Mouse (Mus musculus): Measurements from ENCODE around the gene Chrna1. TPM values are rescaled to one million over a fixed set of nuclear protein-coding genes. Genes with fewer than 3 reads are reported as not detected.

The Chrna1 gene
- polyA plus RNA-seq, 1 experiment from 2014 or later: 0.24 TPM

DNA sequence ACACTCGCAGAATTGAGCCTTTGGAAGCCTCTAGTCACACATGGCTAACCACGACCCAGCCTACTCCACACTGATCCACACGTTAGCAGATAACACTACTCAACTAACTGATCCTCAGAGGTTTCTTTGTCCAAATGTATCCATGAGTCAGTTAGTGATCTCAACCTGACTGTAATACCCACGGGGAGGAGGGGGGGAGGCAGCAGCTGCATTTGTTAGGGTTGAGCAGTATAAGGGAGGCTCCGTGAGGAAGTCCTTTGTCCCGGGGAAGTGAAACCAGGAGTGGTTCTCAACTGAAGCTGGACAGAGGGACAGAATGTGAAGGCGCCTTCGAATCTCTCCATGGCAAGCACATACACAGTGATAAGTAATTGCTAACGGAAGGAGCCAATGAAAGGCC, 53.4 kb downstream of the Chrna1 start:
- no peak overlapping the region for H3K27ac ChIP-seq (ENCODE audit: low read length)
- H3K4me1 ChIP-seq (ENCODE audit: control insufficient read depth, insufficient read depth, low read length): peaks cover 11% of the 10 kb centered on the region
- 77% methylated on average over 9 of the region's 9 CpGs for WGBS
- H3K4me2 ChIP-seq (ENCODE audit: low read length): no peak overlapping the region
- H3K9me3 ChIP-seq (replicated peaks; ENCODE audit: control insufficient read depth, low read length, poor library complexity, severe bottlenecking): no peaks in the 10 kb centered on the region
- peaks cover 6% of the 10 kb centered on the region; the same call in 1 of the 2 replicates for H3K27me3 ChIP-seq (ENCODE audit: control insufficient read depth, insufficient read depth, low read depth, low read length)
- H3K36me3 ChIP-seq (ENCODE audit: control insufficient read depth, insufficient read depth, low read length): no peaks in the 10 kb centered on the region
- no peak for ATAC-seq
- H3K9ac ChIP-seq (ENCODE audit: low read depth, low read length): no peak overlapping the region
- no peak overlapping the region for H3K4me3 ChIP-seq (ENCODE audit: low read depth, low read length)

- 0 out of 2 replicates have a peak, but pooled peaks cover 3% of the 10 kb centered on the region for H3K27me3 ChIP-seq (ENCODE audit: control insufficient read depth, insufficient read depth, low read depth, low read length)
- H3K27ac ChIP-seq (ENCODE audit: low read length): no peak overlapping the region
- H3K36me3 ChIP-seq (ENCODE audit: control insufficient read depth, insufficient read depth, low read length): no peaks in the 10 kb centered on the region
- H3K9me3 ChIP-seq (replicated peaks; ENCODE audit: control insufficient read depth, low read length, poor library complexity, severe bottlenecking): no peaks in the 10 kb centered on the region
- 72% methylated on average over 8 of the region's 8 CpGs for WGBS
- no peak overlapping the region for H3K4me3 ChIP-seq (ENCODE audit: low read depth, low read length)
- H3K4me2 ChIP-seq (ENCODE audit: low read length): no peak overlapping the region
- H3K4me1 ChIP-seq (ENCODE audit: control insufficient read depth, insufficient read depth, low read length): no peaks in the 10 kb centered on the region
- H3K9ac ChIP-seq (ENCODE audit: low read depth, low read length): no peak overlapping the region
- no peak for ATAC-seq
Measured at GRCm38 (mm10) chr2:73522891-73523290, 57.2 kb downstream of the Chrna1 start.

GRCm38 (mm10) chr2:73522336-73522735, 57.8 kb downstream of the Chrna1 start:
- Histone ChIP-seq H3K9me3 (replicated peaks; ENCODE audit: control insufficient read depth, low read length, poor library complexity, severe bottlenecking) (no peaks in the 10 kb centered on the region), H3K9ac (ENCODE audit: low read depth, low read length) (no peak overlapping the region), H3K36me3 (ENCODE audit: control insufficient read depth, insufficient read depth, low read length) (no peaks in the 10 kb centered on the region), H3K4me1 (ENCODE audit: control insufficient read depth, insufficient read depth, low read length) (no peaks in the 10 kb centered on the region), H3K4me3 (ENCODE audit: low read depth, low read length) (no peak overlapping the region), H3K4me2 (ENCODE audit: low read length) (no peak overlapping the region), H3K27me3 (ENCODE audit: control insufficient read depth, insufficient read depth, low read depth, low read length) (0 out of 2 replicates have a peak, but pooled peaks cover 3% of the 10 kb centered on the region), H3K27ac (ENCODE audit: low read length) (no peak overlapping the region)
- ATAC-seq: no peak
- 74% methylated on average over 6 of the region's 6 CpGs for WGBS

DNA sequence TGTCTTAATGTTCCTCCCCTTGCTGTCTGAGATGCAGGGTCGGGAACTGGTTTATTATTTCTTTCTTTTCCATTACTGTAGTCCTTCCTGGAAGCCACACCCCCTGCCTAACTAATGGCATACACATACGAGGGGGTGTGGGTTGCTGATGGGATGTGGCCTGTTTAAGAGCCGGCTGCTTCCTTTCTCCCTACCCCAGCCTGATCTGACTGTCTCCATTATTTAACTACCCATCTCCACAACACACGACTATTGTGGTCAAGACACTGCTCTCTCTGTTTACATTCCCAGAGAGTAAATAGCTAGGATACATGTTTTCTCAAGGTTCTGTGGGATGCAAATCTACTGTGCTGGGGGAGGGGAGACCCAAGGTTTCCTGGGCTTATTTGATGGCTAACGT, 58.4 kb downstream of the Chrna1 start:
- ATAC-seq: no peak
- Histone ChIP-seq H3K4me3 (ENCODE audit: low read depth, low read length) (no peak overlapping the region), H3K4me2 (ENCODE audit: low read length) (no peak overlapping the region), H3K27me3 (ENCODE audit: control insufficient read depth, insufficient read depth, low read depth, low read length) (no peaks in the 10 kb centered on the region), H3K9ac (ENCODE audit: low read depth, low read length) (no peak overlapping the region), H3K4me1 (ENCODE audit: control insufficient read depth, insufficient read depth, low read length) (no peaks in the 10 kb centered on the region), H3K36me3 (ENCODE audit: control insufficient read depth, insufficient read depth, low read length) (no peaks in the 10 kb centered on the region), H3K27ac (ENCODE audit: low read length) (no peak overlapping the region), H3K9me3 (replicated peaks; ENCODE audit: control insufficient read depth, low read length, poor library complexity, severe bottlenecking) (no peaks in the 10 kb centered on the region)
- WGBS: 41% methylated on average over 5 of the region's 5 CpGs

DNA sequence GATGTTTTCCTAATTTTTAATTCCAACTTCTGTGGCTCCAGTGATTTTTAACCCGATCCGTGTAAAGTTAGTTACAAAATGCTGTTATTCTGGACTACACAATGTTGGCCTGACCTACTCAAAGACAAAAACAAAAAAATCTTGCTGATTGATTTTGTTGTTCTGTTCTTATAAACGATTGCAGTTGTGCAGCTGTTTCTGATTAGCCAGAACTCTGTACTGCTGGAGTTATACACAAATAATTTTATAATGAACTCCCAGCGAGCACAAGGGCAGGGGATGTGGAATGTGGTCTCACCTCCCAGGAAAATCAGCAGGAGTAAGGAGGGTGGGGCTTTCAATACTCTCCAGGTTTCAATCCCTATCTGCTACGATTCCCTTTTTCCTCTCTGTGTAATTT, 61.2 kb downstream of the Chrna1 start:
- WGBS: 87% methylated on average over 5 of the region's 5 CpGs
- no peak overlapping the region for H3K9ac ChIP-seq (ENCODE audit: low read depth, low read length)
- H3K36me3 ChIP-seq (ENCODE audit: control insufficient read depth, insufficient read depth, low read length): no peaks in the 10 kb centered on the region
- H3K4me2 ChIP-seq (ENCODE audit: low read length): no peak overlapping the region
- H3K4me3 ChIP-seq (ENCODE audit: low read depth, low read length): no peak overlapping the region
- H3K4me1 ChIP-seq (ENCODE audit: control insufficient read depth, insufficient read depth, low read length): no peaks in the 10 kb centered on the region
- H3K27ac ChIP-seq (ENCODE audit: low read length): no peak overlapping the region
- no peaks in the 10 kb centered on the region for H3K27me3 ChIP-seq (ENCODE audit: control insufficient read depth, insufficient read depth, low read depth, low read length)
- no peak for ATAC-seq
- no peaks in the 10 kb centered on the region for H3K9me3 ChIP-seq (replicated peaks; ENCODE audit: control insufficient read depth, low read length, poor library complexity, severe bottlenecking)

DNA sequence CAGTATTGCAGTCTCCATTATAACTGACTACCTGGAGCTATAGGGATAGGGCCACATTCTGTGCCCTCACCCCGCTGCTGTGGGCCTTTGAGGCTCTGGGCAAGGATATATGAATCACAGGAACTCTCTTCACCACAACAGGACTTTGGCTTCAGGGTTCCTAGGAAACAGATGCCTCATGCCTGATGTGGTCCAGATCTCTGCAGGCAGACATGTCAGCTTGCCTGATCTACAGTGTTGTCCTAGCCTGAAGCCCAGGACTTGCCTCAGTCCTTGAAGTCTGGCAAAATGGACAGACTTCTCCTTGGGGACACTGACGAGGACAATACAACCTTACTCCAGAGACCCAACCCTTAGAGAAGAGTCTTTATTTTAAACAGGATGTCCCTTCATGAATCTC, 61.8 kb downstream of the Chrna1 start:
- 90% methylated on average over 2 of the region's 2 CpGs for WGBS
- Histone ChIP-seq H3K4me3 (ENCODE audit: low read depth, low read length) (no peak overlapping the region), H3K36me3 (ENCODE audit: control insufficient read depth, insufficient read depth, low read length) (no peaks in the 10 kb centered on the region), H3K27ac (ENCODE audit: low read length) (no peak overlapping the region), H3K9me3 (replicated peaks; ENCODE audit: control insufficient read depth, low read length, poor library complexity, severe bottlenecking) (no peaks in the 10 kb centered on the region), H3K27me3 (ENCODE audit: control insufficient read depth, insufficient read depth, low read depth, low read length) (no peaks in the 10 kb centered on the region), H3K9ac (ENCODE audit: low read depth, low read length) (no peak overlapping the region), H3K4me2 (ENCODE audit: low read length) (no peak overlapping the region), H3K4me1 (ENCODE audit: control insufficient read depth, insufficient read depth, low read length) (no peaks in the 10 kb centered on the region)
- no peak for ATAC-seq

DNA sequence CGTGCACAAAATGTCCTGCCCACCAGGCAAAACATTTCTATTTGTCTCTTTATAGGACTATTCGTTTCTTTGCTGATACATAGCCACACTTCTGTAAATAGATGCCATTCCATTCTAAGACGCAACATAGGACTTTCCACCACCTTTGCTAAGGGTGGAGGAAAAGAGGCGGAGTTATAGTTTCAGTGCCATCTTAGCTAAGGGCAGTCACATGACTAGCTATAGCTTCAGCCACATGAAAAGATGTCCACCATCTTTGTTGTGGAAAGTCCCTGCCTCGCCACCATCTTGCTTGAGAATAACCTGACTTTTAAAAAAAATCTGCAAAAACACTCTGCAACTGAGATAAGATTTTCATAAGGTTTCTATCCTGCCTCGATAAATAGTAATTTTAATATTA, 66.0 kb downstream of the Chrna1 start:
- no peak for ATAC-seq
- no peak overlapping the region for H3K27ac ChIP-seq (ENCODE audit: low read length)
- H3K9me3 ChIP-seq (replicated peaks; ENCODE audit: control insufficient read depth, low read length, poor library complexity, severe bottlenecking): no peaks in the 10 kb centered on the region
- H3K4me2 ChIP-seq (ENCODE audit: low read length): no peak overlapping the region
- no peaks in the 10 kb centered on the region for H3K27me3 ChIP-seq (ENCODE audit: control insufficient read depth, insufficient read depth, low read depth, low read length)
- no peaks in the 10 kb centered on the region for H3K36me3 ChIP-seq (ENCODE audit: control insufficient read depth, insufficient read depth, low read length)
- H3K4me1 ChIP-seq (ENCODE audit: control insufficient read depth, insufficient read depth, low read length): no peaks in the 10 kb centered on the region
- H3K9ac ChIP-seq (ENCODE audit: low read depth, low read length): no peak overlapping the region
- H3K4me3 ChIP-seq (ENCODE audit: low read depth, low read length): no peak overlapping the region
- WGBS: 95% methylated on average over 6 of the region's 6 CpGs

Other genes with a start within 250 kb of the Chrna1 start
- 13.7 and 15.0 TPM in 2 replicates for gene Gpr155, start 193.8 kb downstream of the Chrna1 start, polyA plus RNA-seq (2015; fragmentation: Nextera tagmentation; extraction: Ambion mirVana)
- gene Wipf1, start 50.6 kb downstream of the Chrna1 start, polyA plus RNA-seq (2015; fragmentation: Nextera tagmentation; extraction: Ambion mirVana): 2.1 and 2.6 TPM in 2 replicates
- 84.1 and 87.2 TPM in 2 replicates for gene Chn1, start 195.0 kb upstream of the Chrna1 start, polyA plus RNA-seq (2015; fragmentation: Nextera tagmentation; extraction: Ambion mirVana)

Measured in midbrain, embryonic 16.5 days (tissue).